Mouse (Mus musculus) gastrocnemius, postnatal 25 days (tissue): Measurements from ENCODE around the gene Siah2. TPM values are rescaled to one million over a fixed set of nuclear protein-coding genes. Genes with fewer than 3 reads are reported as not detected.

Experiments used
- DNase-seq: peaks from one replicate; pipeline ENCODE4 v3.0.0; 2022
- total RNA-seq, 2 experiments: library from RNA; stranded (reverse); gene quantifications; 1 replicate in 1 of 2; 2 replicates in 1 of 2; pipeline ENCODE4 v1.2.3; 2021

The Siah2 gene
- total RNA-seq, 2 experiments from 2014 or later: 9.0 to 9.5 TPM

- DNase-seq: no peak
These were observed 31.6 kb downstream of the Siah2 start for GRCm38 (mm10) chr3:58660636-58661035.

DNA sequence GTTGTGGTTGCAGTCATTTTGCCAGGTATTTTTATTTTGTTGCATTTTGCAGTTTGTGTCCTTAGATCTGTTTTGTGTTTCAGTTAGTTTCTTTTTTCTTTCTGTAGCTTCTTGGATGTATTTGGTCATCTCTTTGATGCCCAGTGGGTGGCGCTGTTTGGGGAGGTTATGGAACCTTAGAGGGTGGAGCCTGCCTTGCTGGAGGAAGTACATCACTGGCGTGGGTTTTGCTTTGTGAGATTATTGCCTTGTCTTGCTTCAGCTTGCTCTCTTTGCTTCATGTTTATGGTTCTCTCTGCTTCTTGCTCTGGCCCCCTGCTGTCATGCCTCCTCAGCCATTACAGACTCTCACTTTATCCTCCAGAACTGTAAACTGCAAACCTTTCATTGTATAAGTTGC is 34.8 kb downstream of the Siah2 start:
- peak; percentile 22 for DNase-seq

DNA sequence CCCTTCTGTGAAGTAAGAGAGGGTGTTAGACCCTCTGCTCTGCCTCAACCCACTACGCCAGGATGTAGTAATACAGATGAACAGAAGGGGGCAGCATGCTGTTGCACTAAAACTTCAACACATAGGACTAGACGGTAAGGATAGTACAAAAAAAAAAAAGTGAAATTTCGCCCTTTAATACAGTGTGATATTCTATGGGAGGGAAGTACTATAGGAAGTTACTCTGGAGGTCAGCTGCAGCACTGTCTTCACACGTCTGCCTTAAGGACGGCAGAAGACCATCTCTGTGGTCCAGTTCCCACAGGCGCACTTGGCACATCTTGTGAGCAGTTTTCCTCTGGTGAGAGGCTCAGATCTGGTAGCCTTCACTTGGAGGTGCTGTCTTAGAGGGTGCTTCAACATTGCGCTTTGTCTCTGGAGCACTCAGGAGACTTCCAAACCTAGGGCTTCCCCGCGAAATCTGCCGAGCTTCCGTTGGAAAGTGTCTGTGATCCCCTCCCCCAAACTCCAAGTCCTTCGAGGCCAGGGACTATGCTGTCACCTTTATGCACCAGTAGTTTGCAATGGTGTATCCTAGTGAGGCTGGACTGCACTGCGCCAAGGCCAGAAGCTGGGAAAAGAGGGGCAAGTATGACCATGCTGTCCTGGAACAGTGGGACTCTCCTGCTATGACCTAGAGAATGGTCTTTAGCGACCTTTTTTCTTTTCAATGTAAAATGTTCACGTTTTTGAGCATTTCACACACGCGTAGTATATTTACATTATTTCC is 36.7 kb downstream of the Siah2 start:
- no peak for DNase-seq

DNA sequence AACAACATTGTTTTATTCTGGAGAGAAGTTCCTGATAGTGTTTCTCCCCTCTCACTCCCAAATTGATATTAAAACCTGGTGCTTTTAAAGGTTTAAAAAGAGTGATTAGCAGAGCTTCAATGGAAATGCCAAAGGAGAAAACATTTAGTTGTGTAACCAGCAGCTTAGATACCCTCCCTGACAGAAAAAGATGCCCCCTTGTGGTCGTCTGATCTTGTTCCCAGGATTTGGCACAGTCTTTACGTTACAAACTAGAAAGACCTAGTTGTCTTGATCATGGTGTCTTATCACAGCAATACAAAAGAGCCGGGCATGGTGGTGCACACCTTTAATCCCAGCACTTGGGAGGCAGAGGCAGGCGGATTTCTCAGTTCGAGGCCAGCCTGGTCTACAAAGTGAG is 38.3 kb downstream of the Siah2 start:
- no peak for DNase-seq

- DNase-seq: no peak
These were observed 41.9 kb downstream of the Siah2 start for GRCm38 (mm10) chr3:58650328-58650727.

DNA sequence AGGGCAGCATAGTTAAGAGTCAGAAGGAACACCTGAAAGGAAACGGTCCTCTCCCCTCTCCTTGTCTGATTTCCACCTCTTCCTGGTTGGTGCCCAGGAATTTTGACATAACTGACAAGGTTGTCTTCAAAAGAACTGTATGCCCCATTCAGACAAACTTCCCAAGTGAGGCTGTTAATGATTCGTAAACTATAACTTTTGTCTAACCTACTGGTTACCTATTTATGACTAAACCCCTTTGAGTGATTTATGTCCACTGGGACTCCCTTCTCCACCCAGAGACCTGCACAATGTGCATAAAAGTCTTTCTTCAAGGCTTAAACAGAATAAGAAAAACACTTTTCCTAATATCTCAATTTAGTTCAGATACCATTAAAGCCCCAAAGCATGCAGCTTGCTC is 45.0 kb downstream of the Siah2 start:
- no peak for DNase-seq

- DNase-seq: no peak
These were observed 46.0 kb downstream of the Siah2 start for GRCm38 (mm10) chr3:58646180-58646579.

GRCm38 (mm10) chr3:58636406-58637295 is 55.5 kb downstream of the Siah2 start, which contains the start of gene Erich6:
Erich6 (minus strand) TSS chr3:58637207.
- peak; percentile 15 for DNase-seq

DNA sequence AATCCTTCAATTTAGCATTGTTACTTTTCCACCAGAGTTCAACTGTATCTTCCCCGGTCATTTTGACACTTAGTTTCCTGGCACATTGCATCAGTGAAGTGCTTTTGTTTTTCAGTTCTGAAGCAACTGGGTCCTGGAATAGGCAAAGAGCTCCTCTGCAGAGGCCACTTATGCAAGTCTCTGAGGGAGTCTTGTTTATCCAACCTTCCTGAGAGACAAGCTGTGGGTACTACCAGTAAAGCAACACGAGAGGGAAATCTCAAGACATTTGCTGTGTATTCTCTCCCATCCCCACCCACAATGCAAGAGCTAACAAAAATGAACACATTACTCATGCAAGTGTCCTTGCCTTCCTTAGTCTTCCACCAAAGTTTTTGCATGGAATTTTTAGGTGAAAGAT is 60.5 kb downstream of the Siah2 start:
- no peak for DNase-seq

DNA sequence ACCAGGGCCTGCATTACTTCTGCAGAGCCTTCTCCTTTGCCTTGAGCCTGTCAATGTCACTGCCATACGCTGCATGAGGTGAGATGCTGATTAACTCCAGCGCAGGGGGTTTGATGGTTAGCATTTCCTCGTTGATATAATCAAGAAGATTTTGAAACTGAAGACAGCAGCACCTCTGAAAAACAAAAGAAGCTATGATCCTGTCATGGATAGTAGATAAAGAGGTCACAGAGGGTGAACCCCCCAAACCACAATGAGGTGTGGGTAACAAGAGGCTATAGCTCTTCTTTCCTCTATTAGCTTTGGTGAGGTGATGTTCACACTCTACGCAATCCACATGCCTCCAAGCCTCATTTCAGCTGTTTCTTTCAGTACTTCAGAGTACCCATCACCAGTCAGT is 67.2 kb downstream of the Siah2 start:
- DNase-seq: no peak

Other genes starting within 250 kb of the Siah2 start
- 10 to 100 TPM; 38.7 to 41.2 TPM for gene Eif2a, start 166.6 kb downstream of the Siah2 start, total RNA-seq
- gene Serp1, start 166.5 kb downstream of the Siah2 start, total RNA-seq: 10 to 100 TPM in 1 of 2 experiments, 1 to 10 TPM in 1; 7.5 to 10.1 TPM
- 100 to 1,000 TPM; 112 to 114 TPM for gene Selenot, start 115.8 kb downstream of the Siah2 start, total RNA-seq
- gene Erich6, start 55.2 kb downstream of the Siah2 start, total RNA-seq: not detected
- gene Mindy4b-ps, start 129.9 kb upstream of the Siah2 start, total RNA-seq: not detected
- not detected for gene Clrn1, start 192.9 kb upstream of the Siah2 start, total RNA-seq